Mouse (Mus musculus) liver, embryonic 11.5 days (tissue): ENCODE results near the gene Stard10. TPM values are rescaled to one million over a fixed set of nuclear protein-coding genes. Genes with fewer than 3 reads are reported as not detected.

Source experiments
- ATAC-seq: fragments of 200-750 bp; cut with Nextera tagmentation; replicated peaks from 2 replicates; pipeline ENCODE4 v1.8.0; 2017; ENCODE audit warnings: moderate number of reproducible peaks, mild to moderate bottlenecking, moderate TSS enrichment, moderate library complexity; ENCODE audit not compliant: low FRiP score
- DNase-seq: peaks from one replicate; pipeline ENCODE4 v3.0.0-alpha.2; 2017; ENCODE audit warnings: low spot score
- H3K27ac ChIP-seq: fragments of 300-500 bp; sonication (generic); 2 replicates; pipeline ENCODE4 v1.5.1; 2014; ENCODE audit warnings: mild to moderate bottlenecking, low read depth, low read length, control low read depth
- H3K27me3 ChIP-seq: fragments of 300-500 bp; sonication (generic); replicated peaks from 2 replicates; pipeline ENCODE4 v1.6.1; 2014; ENCODE audit warnings: low read length, mixed read lengths; ENCODE audit not compliant: control insufficient read depth, insufficient read depth
- H3K36me3 ChIP-seq: fragments of 300-500 bp; sonication (generic); 2 replicates; pipeline ENCODE4 v1.6.1; 2014; ENCODE audit warnings: mild to moderate bottlenecking, low read length, moderate library complexity, mixed read lengths; ENCODE audit not compliant: control insufficient read depth, insufficient read depth
- H3K4me1 ChIP-seq: fragments of 300-500 bp; sonication (generic); replicated peaks from 2 replicates; pipeline ENCODE4 v1.6.1; 2014; ENCODE audit warnings: low read length, mixed read lengths; ENCODE audit not compliant: control insufficient read depth, insufficient read depth
- H3K4me2 ChIP-seq: fragments of 300-500 bp; sonication (generic); 2 replicates; pipeline ENCODE4 v1.6.1; 2014; ENCODE audit warnings: mild to moderate bottlenecking, control low read depth, moderate library complexity
- H3K4me3 ChIP-seq: fragments of 300-500 bp; sonication (generic); 2 replicates; pipeline ENCODE4 v1.5.1; 2014; ENCODE audit warnings: low read depth, low read length, control low read depth
- H3K9ac ChIP-seq: fragments of 300-500 bp; sonication (generic); 2 replicates; pipeline ENCODE4 v1.6.1; 2014; ENCODE audit warnings: low read depth, low read length, control low read depth
- H3K9me3 ChIP-seq: fragments of 300-500 bp; sonication (generic); 2 replicates; pipeline ENCODE4 v1.6.1; 2016; ENCODE audit warnings: low read length, inconsistent platforms, mixed read lengths; ENCODE audit not compliant: control insufficient read depth
- WGBS: fragments of 180-500 bp; shearing (Covaris S2); extraction: QIAGEN DNeasy Blood & Tissue Kit; methylation state at CpG from one replicate; pipeline ENCODE4 v1.1.7; 2014; 5-methylcytosine and 5-hydroxymethylcytosine counted together
- polyA plus RNA-seq: library from polyadenylated mRNA; unstranded; fragments of >200 nt; fragmentation: Nextera tagmentation; extraction: Ambion mirVana; gene quantifications from 2 replicates; pipeline ENCODE4 v1.2.1, GENCODE M21; 2014

Stard10 gene
- polyA plus RNA-seq, 1 experiment from 2014 or later: 93.9 TPM

DNA sequence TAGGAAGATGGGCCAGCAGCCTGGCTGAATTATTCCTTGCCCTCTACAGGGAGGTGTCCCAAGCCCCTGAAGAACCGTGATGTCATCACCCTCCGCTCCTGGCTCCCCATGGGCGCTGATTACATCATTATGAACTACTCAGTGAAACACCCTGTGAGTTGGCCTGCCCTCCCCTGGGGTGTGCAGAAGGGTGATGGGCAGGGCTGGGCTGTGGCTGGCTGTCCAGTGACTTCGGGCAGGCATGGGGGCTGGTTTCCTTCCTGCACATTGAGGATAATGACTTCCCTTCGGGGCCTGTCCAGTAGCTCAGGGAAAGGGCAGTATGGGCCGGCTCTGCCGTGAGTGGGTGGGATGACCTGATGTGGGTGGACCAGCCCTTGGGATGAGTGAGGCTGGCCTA, 26.2 kb downstream of the Stard10 start:
- no peaks in the 10 kb centered on the region for H3K27me3 ChIP-seq
- no peak overlapping the region for H3K27ac ChIP-seq
- H3K4me3 ChIP-seq: no peak overlapping the region
- peaks cover 34% of the 10 kb centered on the region for H3K4me1 ChIP-seq
- H3K9ac ChIP-seq: no peak overlapping the region
- ATAC-seq (no peak), DNase-seq (no peak)
- H3K36me3 ChIP-seq: peaks cover 2% of the 10 kb centered on the region; the same call in 1 of the 2 replicates
- H3K4me2 ChIP-seq: no peak overlapping the region
- 55% methylated on average over 7 of the region's 7 CpGs for WGBS
- H3K9me3 ChIP-seq: no peaks in the 10 kb centered on the region

DNA sequence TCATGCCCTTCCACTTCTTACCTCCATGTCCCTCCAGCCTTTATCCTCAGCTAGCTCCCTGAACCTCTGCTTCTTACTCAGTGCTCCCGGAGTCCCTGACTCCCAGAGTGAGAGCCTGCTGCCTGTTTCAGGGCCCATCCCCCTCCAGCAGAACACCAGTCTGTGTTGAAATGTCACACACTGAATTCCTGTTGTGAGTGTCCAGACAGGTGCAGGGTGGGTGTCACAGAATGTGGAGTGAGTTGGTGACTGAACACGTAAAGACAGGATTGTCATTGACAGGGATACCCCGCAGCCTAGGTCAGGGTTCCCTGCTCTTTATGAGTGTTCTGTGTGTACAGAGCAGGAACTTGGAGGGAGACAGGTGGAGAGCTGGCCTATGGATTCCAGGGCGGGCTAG, 28.0 kb downstream of the Stard10 start:
- Histone ChIP-seq H3K4me3 (no peak overlapping the region), H3K27ac (no peak overlapping the region), H3K4me1 (peaks cover 47% of the 10 kb centered on the region), H3K4me2 (no peak overlapping the region), H3K9me3 (no peaks in the 10 kb centered on the region), H3K27me3 (no peaks in the 10 kb centered on the region), H3K9ac (no peak overlapping the region), H3K36me3 (peaks cover 2% of the 10 kb centered on the region; the same call in 1 of the 2 replicates)
- 72% methylated on average over 4 of the region's 4 CpGs for WGBS
- ATAC-seq: no peak
- no peak for DNase-seq

DNA sequence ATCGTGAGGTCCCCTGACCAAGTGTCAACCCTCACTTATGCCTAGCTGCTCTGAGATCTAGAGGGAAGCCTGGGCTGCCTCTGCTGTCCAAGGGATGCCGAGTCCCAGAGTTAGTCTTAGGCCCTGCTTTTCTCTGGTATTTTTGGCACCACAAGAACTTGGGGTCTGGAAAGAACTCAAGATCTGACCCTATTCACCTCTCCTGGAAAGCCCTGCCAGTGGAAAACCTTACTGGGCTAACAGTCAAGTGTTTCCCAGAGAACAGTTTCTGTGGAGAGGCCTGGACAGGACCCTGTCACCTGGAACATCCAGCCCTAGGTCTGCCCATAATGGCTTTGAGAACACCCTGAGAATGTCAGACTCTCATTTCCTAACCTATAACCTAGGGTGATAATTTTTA, 30.1 kb downstream of the Stard10 start:
- ATAC-seq (no peak), DNase-seq (no peak)
- Histone ChIP-seq H3K27me3 (no peaks in the 10 kb centered on the region), H3K4me3 (no peak overlapping the region), H3K9ac (no peak overlapping the region), H3K4me1 (peaks cover 36% of the 10 kb centered on the region), H3K9me3 (no peaks in the 10 kb centered on the region), H3K36me3 (peaks cover 2% of the 10 kb centered on the region; the same call in 1 of the 2 replicates), H3K4me2 (peak overlapping the region; percentile 94), H3K27ac (no peak overlapping the region)
- 67% methylated on average over 2 of the region's 2 CpGs for WGBS

DNA sequence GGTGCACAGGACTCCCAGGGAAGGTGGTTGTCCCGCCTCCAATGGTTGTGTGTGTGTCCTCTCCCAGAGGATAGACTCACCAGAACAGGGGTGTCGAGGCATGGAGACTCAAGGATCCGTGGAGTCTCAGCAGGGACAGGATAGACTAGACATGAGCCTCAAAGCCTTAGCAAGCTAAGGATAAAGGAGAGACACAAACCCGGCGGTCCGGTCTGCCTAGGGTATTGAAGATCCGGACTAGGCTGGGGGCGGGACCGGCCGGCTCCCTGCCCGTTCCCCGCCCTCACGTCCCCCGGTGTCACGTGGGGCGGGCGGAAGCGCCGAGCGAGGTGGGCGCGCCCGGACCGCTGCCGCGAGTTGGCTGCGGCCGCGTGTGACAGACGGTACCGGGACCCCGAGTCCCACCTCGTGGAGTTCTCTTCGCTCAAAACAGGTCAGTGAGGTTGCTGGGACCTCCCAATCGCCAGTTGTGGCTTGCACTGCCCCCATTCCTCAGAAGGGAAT, 30.9 kb downstream of the Stard10 start, which contains the start of gene Arap1:
Arap1 (plus strand) TSS at position 301 of the 504 bp plus-strand sequence.
- Histone ChIP-seq H3K4me3 (peak within 1 kb of the TSS; percentile 72), H3K9me3 (no peaks in the 10 kb centered on the region), H3K36me3 (peaks cover 2% of the 10 kb centered on the region; the same call in 1 of the 2 replicates), H3K4me2 (peak within 1 kb of the TSS; percentile 94), H3K27me3 (no peaks in the 10 kb centered on the region), H3K4me1 (peaks cover 29% of the 10 kb centered on the region), H3K9ac (peak within 1 kb of the TSS; percentile 78), H3K27ac (no peak within 1 kb of the TSS)
- peak; percentile 82 for ATAC-seq
- under 1% methylated on average over 35 of the region's 35 CpGs for WGBS
- DNase-seq: peak; percentile 77

DNA sequence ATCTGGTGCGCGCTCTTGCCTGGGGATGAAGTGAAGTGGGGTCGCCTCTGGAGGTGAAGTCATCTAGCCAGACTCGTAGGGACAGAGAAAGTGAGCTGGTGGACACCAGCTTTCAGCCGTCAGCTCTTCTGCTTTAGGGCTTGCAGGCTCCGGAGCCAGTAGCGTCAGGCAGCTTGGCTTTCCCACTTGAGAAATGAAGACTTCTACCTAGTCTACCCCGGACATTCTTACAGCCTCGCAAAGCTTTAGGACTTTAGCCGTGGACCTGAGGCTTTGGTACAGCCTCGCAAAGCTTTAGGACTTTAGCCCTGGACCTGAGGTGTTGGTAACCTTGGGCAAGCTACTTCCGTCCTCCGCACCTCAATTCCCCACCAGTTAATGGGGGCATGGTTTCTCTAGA, 31.4 kb downstream of the Stard10 start:
- H3K4me1 ChIP-seq: peaks cover 27% of the 10 kb centered on the region
- ATAC-seq (peak; percentile 16; the same call in 1 of the 2 replicates), DNase-seq (no peak)
- 2% methylated on average over 13 of the region's 13 CpGs for WGBS
- H3K27ac ChIP-seq: no peak overlapping the region
- H3K36me3 ChIP-seq: peaks cover 2% of the 10 kb centered on the region; the same call in 1 of the 2 replicates
- peak overlapping the region; percentile 78 for H3K9ac ChIP-seq
- no peaks in the 10 kb centered on the region for H3K27me3 ChIP-seq
- H3K4me2 ChIP-seq: peak overlapping the region; percentile 94
- peak overlapping the region; percentile 72 for H3K4me3 ChIP-seq
- H3K9me3 ChIP-seq: no peaks in the 10 kb centered on the region

DNA sequence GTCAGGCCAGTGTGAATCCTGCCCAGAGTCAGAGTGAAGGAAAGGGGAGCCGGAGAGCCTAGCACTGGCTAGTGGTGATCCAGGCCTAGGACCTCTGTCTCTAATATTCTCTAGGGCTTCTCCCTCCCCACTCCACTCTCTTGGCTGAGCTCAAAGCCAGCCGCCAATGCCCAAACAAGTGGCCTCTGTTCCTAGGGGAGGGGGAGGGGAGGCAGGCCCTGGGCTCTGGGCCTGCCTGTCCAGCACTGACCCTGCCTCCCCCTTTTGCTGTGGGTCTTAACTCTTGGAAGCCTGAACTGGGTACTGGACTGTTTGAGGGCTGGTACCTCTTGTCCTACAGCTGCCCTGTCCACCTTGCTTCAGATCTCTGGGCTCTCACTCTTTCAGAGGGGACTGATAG, 33.0 kb downstream of the Stard10 start:
- H3K27ac ChIP-seq: no peak overlapping the region
- DNase-seq: no peak
- no peak overlapping the region for H3K4me3 ChIP-seq
- H3K36me3 ChIP-seq: peaks cover 2% of the 10 kb centered on the region; the same call in 1 of the 2 replicates
- H3K9ac ChIP-seq: no peak overlapping the region
- no peak for ATAC-seq
- H3K27me3 ChIP-seq: no peaks in the 10 kb centered on the region
- peaks cover 27% of the 10 kb centered on the region for H3K4me1 ChIP-seq
- WGBS: 63% methylated on average over 2 of the region's 2 CpGs
- no peaks in the 10 kb centered on the region for H3K9me3 ChIP-seq
- peak overlapping the region; percentile 94 for H3K4me2 ChIP-seq

DNA sequence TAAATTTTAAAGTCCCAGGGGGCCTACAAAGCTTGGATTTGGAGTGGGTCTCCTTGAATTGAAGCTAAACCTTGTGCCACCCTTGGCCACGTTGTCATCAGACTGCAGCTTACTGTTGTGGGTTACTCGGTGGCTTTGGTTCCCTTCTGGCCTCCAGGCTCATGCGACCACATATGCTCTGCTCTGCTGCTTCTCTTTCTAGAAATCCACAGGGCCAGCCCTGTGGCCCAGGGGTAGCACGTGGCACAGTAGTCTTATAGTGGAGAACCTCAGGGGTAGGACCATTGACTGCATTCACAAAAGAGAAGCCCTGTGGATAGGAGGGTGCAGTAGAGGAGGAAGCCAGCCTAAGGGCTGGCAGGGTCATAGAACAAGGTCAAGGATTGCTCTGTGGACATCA, 35.5 kb downstream of the Stard10 start:
- Histone ChIP-seq H3K4me3 (no peak overlapping the region), H3K9ac (no peak overlapping the region), H3K4me2 (no peak overlapping the region), H3K27ac (no peak overlapping the region), H3K27me3 (no peaks in the 10 kb centered on the region), H3K4me1 (peaks cover 27% of the 10 kb centered on the region), H3K9me3 (no peaks in the 10 kb centered on the region), H3K36me3 (no peaks in the 10 kb centered on the region)
- 65% methylated on average over 4 of the region's 4 CpGs for WGBS
- DNase-seq (no peak), ATAC-seq (no peak)

DNA sequence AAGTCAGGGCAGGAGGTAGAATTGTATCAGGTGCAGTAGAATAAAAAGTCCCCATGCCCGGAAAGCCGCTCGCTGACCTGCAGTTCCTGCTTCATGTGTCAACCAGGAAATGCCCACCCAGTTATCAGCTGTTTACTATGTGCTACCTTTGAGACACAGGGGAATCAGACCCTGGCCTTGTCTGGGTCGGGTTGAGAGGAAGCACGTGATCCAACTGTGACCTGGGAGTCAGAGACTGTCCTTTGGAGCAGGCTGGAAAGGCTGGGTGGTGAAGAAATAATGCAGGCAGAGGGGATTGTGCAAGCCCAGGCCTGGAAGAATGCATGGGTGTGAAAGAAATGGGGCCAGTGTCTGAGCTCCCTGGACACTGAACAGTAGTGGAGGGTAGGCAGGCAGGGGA, 37.5 kb downstream of the Stard10 start:
- H3K36me3 ChIP-seq: no peaks in the 10 kb centered on the region
- H3K27ac ChIP-seq: peak overlapping the region; percentile 16; the same call in 1 of the 2 replicates
- no peak overlapping the region for H3K4me3 ChIP-seq
- DNase-seq (no peak), ATAC-seq (peak; percentile 33)
- H3K9me3 ChIP-seq: no peaks in the 10 kb centered on the region
- no peak overlapping the region for H3K9ac ChIP-seq
- no peak overlapping the region for H3K4me2 ChIP-seq
- peaks cover 19% of the 10 kb centered on the region for H3K4me1 ChIP-seq
- 41% methylated on average over 5 of the region's 5 CpGs for whole genome bisulfite sequencing
- no peaks in the 10 kb centered on the region for H3K27me3 ChIP-seq

DNA sequence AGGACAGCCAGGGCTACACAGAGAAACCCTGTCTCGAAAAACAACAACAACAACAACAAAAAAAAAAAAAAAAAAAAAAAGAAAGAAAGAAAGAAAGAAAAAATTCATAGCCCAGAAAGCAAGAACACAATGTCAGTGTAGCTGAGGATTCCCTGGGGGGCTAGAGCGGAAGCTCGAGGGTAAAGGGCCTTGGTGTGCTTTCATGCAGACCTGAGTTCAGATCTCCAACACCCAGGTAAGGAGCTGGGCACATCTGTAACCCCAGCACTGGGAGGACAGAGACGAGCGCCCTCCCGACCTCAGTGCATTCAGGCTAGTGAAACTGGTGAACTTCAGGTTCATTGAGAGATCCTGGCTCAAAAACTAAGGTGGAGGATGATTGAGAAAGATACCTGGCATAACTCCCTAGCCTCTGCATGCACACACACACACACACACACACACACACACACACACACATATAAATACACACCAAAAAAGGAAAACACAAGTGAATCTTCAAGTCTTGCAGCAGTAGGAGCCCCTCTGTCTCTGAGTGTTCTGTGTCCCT, 38.7 kb downstream of the Stard10 start:
- Histone ChIP-seq H3K4me2 (no peak overlapping the region), H3K9me3 (no peaks in the 10 kb centered on the region), H3K4me1 (peaks cover 12% of the 10 kb centered on the region), H3K9ac (no peak overlapping the region), H3K4me3 (no peak overlapping the region), H3K36me3 (no peaks in the 10 kb centered on the region), H3K27me3 (no peaks in the 10 kb centered on the region), H3K27ac (no peak overlapping the region)
- WGBS: 80% methylated on average over 6 of the region's 6 CpGs
- ATAC-seq (no peak), DNase-seq (no peak)
